ENCODE assay signal across 10 mouse cellular contexts in the genomic region with DNA sequence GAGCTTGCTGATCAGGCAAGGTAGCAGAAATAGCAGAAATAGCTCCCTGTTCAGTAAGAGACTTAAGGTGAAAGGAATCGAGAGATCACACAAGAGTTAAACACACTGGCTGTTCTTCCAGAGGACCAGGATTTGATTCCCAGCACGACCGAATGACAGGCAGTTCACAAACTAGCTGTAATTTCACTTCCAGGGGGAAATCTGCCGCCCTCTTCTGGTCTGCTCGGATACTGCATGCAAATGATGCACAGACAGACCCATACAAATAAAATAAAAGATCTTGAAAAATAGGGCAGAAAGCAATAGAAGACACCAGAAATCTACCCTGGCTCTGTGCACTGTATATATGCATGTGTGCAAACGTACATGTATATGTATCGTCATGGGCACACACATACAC. TPM values are rescaled to one million over a fixed set of nuclear protein-coding genes. Genes with fewer than 3 reads are reported as not detected.
DNase-seq lines count a peak whose midpoint lies in the region; ATAC-seq and TF ChIP-seq lines count a peak whose summit lies in the region.
"Had no signal": no experiment of that assay in that cellular context is flagged by ENCODE, and none has a peak within 500 bp of the region (broad histone marks: within the 10 kb centered on the region; RNA-seq: fewer than 3 reads in every experiment).

No protein-coding gene starts in this region.

- no peak overlapping the region for H3K27ac ChIP-seq in midbrain, postnatal 0 days (ENCODE audit: low read depth, low read length)
- no peak overlapping the region for H3K27ac ChIP-seq in midbrain, embryonic 15.5 days
- no peak overlapping the region for H3K27ac ChIP-seq in embryonic facial prominence, embryonic 10.5 days (replicated peaks)
- H3K27ac ChIP-seq: limb, embryonic 15.5 days had no signal

- H3K9ac ChIP-seq in midbrain, postnatal 0 days (replicated peaks; ENCODE audit: low read length, poor library complexity, severe bottlenecking), result no peak overlapping the region
- H3K9ac ChIP-seq in midbrain, embryonic 15.5 days, result no peak overlapping the region
- H3K9ac ChIP-seq: limb, embryonic 15.5 days had no signal

- no peaks in the 10 kb centered on the region for H3K27me3 ChIP-seq in midbrain, postnatal 0 days (ENCODE audit: insufficient read depth, low read length)
- no peaks in the 10 kb centered on the region for H3K27me3 ChIP-seq in midbrain, embryonic 15.5 days (replicated peaks)
- no peaks in the 10 kb centered on the region for H3K27me3 ChIP-seq in embryonic facial prominence, embryonic 10.5 days (replicated peaks; ENCODE audit: low read depth, poor library complexity, severe bottlenecking)
- H3K27me3 ChIP-seq: limb, embryonic 15.5 days had no signal

- no peak for ATAC-seq in midbrain, postnatal 0 days (ENCODE audit: low FRiP score)
- no peak for ATAC-seq in midbrain, embryonic 15.5 days (replicated peaks)

- peaks cover 4% of the 10 kb centered on the region; the same call in 1 of the 2 replicates for H3K36me3 ChIP-seq in midbrain, postnatal 0 days (ENCODE audit: insufficient read depth, low read length)
- H3K36me3 ChIP-seq in midbrain, embryonic 15.5 days (replicated peaks), result no peaks in the 10 kb centered on the region
- H3K36me3 ChIP-seq in embryonic facial prominence, embryonic 10.5 days (replicated peaks), result peaks cover 1% of the 10 kb centered on the region; the same call in 1 of the 2 replicates
- H3K36me3 ChIP-seq: limb, embryonic 15.5 days had no signal

- no peak overlapping the region for H3K4me3 ChIP-seq in midbrain, postnatal 0 days (ENCODE audit: low read depth, low read length)
- no peak overlapping the region for H3K4me3 ChIP-seq in midbrain, embryonic 15.5 days
- no peak overlapping the region for H3K4me3 ChIP-seq in embryonic facial prominence, embryonic 10.5 days
- H3K4me3 ChIP-seq: limb, embryonic 15.5 days had no signal

- H3K4me1 ChIP-seq in midbrain, postnatal 0 days (ENCODE audit: insufficient read depth, low read length), result peaks cover 5% of the 10 kb centered on the region; the same call in 1 of the 2 replicates
- H3K4me1 ChIP-seq in midbrain, embryonic 15.5 days, result peaks cover 16% of the 10 kb centered on the region
- H3K4me1 ChIP-seq in embryonic facial prominence, embryonic 10.5 days, result peaks cover 18% of the 10 kb centered on the region

- no peaks in the 10 kb centered on the region for H3K9me3 ChIP-seq in midbrain, postnatal 0 days (ENCODE audit: low read length)
- H3K9me3 ChIP-seq in midbrain, embryonic 15.5 days, result no peaks in the 10 kb centered on the region
- no peaks in the 10 kb centered on the region for H3K9me3 ChIP-seq in embryonic facial prominence, embryonic 10.5 days
- H3K9me3 ChIP-seq: limb, embryonic 15.5 days had no signal

- intact Hi-C loops in heart, postnatal 25 days (cut with DNase I), result no loop called here

- WGBS in midbrain, postnatal 0 days, result 50% methylated on average over 7 of the region's 7 CpGs
- WGBS in midbrain, embryonic 15.5 days, result 54% methylated on average over 7 of the region's 7 CpGs
- 49% methylated on average over 7 of the region's 7 CpGs for WGBS in embryonic facial prominence, embryonic 10.5 days

- DNase-seq in heart, postnatal 4 days, result peak; percentile 33
- DNase-seq in heart, postnatal 25 days (ENCODE audit: low spot score), result no peak
- no peak for DNase-seq in midbrain, postnatal 0 days (ENCODE audit: low spot score)
- peak; percentile 28 for DNase-seq in embryonic facial prominence, embryonic 10.5 days (ENCODE audit: low spot score)
- peak; percentile 62 for DNase-seq in thymus, postnatal 25 days
- DNase-seq in right cerebral cortex, adult 18-20 months, result no peak
- no peak for DNase-seq in right cerebral cortex, adult 2 months (ENCODE audit: low spot score in 2 of 2)

- no peak overlapping the region for H3K4me2 ChIP-seq in midbrain, postnatal 0 days (ENCODE audit: low read depth, low read length, poor library complexity, severe bottlenecking)
- H3K4me2 ChIP-seq in midbrain, embryonic 15.5 days, result no peak overlapping the region
- H3K4me2 ChIP-seq: limb, embryonic 15.5 days had no signal

- TF ChIP-seq CTCF in midbrain, postnatal 0 days (IDR thresholded peaks at IDR 0.05), result peak; percentile 52

RNA-seq across cellular contexts. Expression of gene Ift22, which starts 2.3 kb away (rescaled TPM):
- 10 to 100 TPM; 14.2 to 14.3 TPM for total RNA-seq in heart, postnatal 4 days (2021)
- total RNA-seq in heart, postnatal 25 days (2021), result 1 to 10 TPM; 8.8 to 8.9 TPM
- 33.5 and 42.3 TPM in 2 replicates for total RNA-seq in midbrain, postnatal 0 days (2014; rRNA removed)
- 122 and 137 TPM in 2 replicates for polyA plus RNA-seq in midbrain, postnatal 0 days (2015; fragmentation: Nextera tagmentation; extraction: Ambion mirVana)
- polyA plus RNA-seq in midbrain, embryonic 15.5 days (2015; fragmentation: Nextera tagmentation; extraction: Ambion mirVana), result 125 and 132 TPM in 2 replicates
- polyA plus RNA-seq in embryonic facial prominence, embryonic 10.5 days (2016; fragmentation: Nextera tagmentation; extraction: Ambion mirVana), result 77.9 and 86.1 TPM in 2 replicates

RNA-seq across cellular contexts. Expression of gene Col26a1, which starts 22.6 kb away (rescaled TPM):
- total RNA-seq in heart, postnatal 4 days (2021), result 10 to 100 TPM; 10.7 to 11.4 TPM
- 1 to 10 TPM; 2.7 to 2.8 TPM for total RNA-seq in heart, postnatal 25 days (2021)
- total RNA-seq in midbrain, postnatal 0 days (2014; rRNA removed), result 61.9 and 65.1 TPM in 2 replicates
- 35.5 and 35.7 TPM in 2 replicates for polyA plus RNA-seq in midbrain, postnatal 0 days (2015; fragmentation: Nextera tagmentation; extraction: Ambion mirVana)
- polyA plus RNA-seq in midbrain, embryonic 15.5 days (2015; fragmentation: Nextera tagmentation; extraction: Ambion mirVana), result 31.6 and 34.3 TPM in 2 replicates
- polyA plus RNA-seq in embryonic facial prominence, embryonic 10.5 days (2016; fragmentation: Nextera tagmentation; extraction: Ambion mirVana), result 103 and 118 TPM in 2 replicates
- total RNA-seq: neutrophil, adult 5-6 weeks had no signal

RNA-seq across cellular contexts. Expression of gene Fis1, which starts 47.4 kb away (rescaled TPM):
- 100 to 1,000 TPM; 177 to 180 TPM for total RNA-seq in heart, postnatal 4 days (2021)
- 100 to 1,000 TPM; 172 to 177 TPM for total RNA-seq in heart, postnatal 25 days (2021)
- total RNA-seq in midbrain, postnatal 0 days (2014; rRNA removed), result 217 and 246 TPM in 2 replicates
- polyA plus RNA-seq in midbrain, postnatal 0 days (2015; fragmentation: Nextera tagmentation; extraction: Ambion mirVana), result 391 and 425 TPM in 2 replicates
- 357 and 367 TPM in 2 replicates for polyA plus RNA-seq in midbrain, embryonic 15.5 days (2015; fragmentation: Nextera tagmentation; extraction: Ambion mirVana)
- polyA plus RNA-seq in embryonic facial prominence, embryonic 10.5 days (2016; fragmentation: Nextera tagmentation; extraction: Ambion mirVana), result 267 and 272 TPM in 2 replicates

Comparison
In these comparisons a context has a peak if more than half of its experiments do, and no peak if none do; other contexts are left out.
1. DNase-seq: peak in heart, postnatal 4 days (single experiment), embryonic facial prominence, embryonic 10.5 days (single experiment) and thymus, postnatal 25 days (single experiment); none in heart, postnatal 25 days (single experiment), midbrain, postnatal 0 days (single experiment), right cerebral cortex, adult 18-20 months (single experiment) and right cerebral cortex, adult 2 months (0 of 2).